ENCODE assay signal across 9 mouse cellular contexts in the genomic region with DNA sequence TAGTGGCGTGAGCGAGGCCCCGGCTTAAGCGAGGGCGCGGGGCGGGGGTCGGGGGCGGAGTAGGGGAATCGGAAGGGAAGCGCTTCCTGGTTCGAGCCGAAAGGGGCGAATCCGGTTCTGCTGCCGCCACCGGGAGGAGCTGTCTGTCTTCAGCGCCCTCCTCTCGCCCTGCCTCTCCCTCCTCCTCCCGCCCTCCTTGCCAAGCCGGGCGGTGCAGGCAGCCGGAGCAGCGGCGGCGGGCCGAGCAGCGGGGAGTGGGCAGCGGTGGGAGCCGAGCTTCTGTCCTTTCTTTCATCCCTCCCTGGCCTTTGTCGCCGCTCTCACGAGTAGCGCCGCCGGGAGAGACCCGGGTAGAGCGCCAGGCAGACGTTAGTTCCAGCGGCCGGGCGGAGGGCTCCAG. TPM values are rescaled to one million over a fixed set of nuclear protein-coding genes. Genes with fewer than 3 reads are reported as not detected.
DNase-seq lines count a peak whose midpoint lies in the region; ATAC-seq and TF ChIP-seq lines count a peak whose summit lies in the region.
"Had no signal": no experiment of that assay in that cellular context is flagged by ENCODE, and none has a peak within 500 bp of the region (broad histone marks: within the 10 kb centered on the region; RNA-seq: fewer than 3 reads in every experiment).

No protein-coding gene starts in this region.

- ATAC-seq in kidney, embryonic 14.5 days (ENCODE audit: low FRiP score, low TSS enrichment): 0 out of 2 replicates have a peak, but pooled peaks have one; percentile 36
- peak; percentile 77 for ATAC-seq in forebrain, embryonic 16.5 days
- peak; percentile 55 for ATAC-seq in hindbrain, embryonic 16.5 days
- ATAC-seq in limb, embryonic 14.5 days (ENCODE audit: low FRiP score, low read depth): no peak

- peak overlapping the region; percentile 44; the same call in 1 of the 2 replicates for H3K9ac ChIP-seq in kidney, embryonic 14.5 days (ENCODE audit: low read depth, low read length)
- peak overlapping the region; percentile 79 for H3K9ac ChIP-seq in forebrain, embryonic 16.5 days (replicated peaks; ENCODE audit: low read depth, low read length)
- H3K9ac ChIP-seq in hindbrain, embryonic 16.5 days (ENCODE audit: low read depth, low read length): peak overlapping the region; percentile 85
- H3K9ac ChIP-seq in limb, embryonic 14.5 days (ENCODE audit: low read depth, low read length, severe bottlenecking): peak overlapping the region; percentile 31; the same call in 1 of the 2 replicates

- peaks cover 12% of the 10 kb centered on the region; the same call in 1 of the 2 replicates for H3K4me1 ChIP-seq in kidney, embryonic 14.5 days (ENCODE audit: control insufficient read depth, insufficient read depth, low read length)
- H3K4me1 ChIP-seq in forebrain, embryonic 16.5 days (replicated peaks; ENCODE audit: control insufficient read depth, insufficient read depth, low read length): peaks cover 67% of the 10 kb centered on the region
- peaks cover 38% of the 10 kb centered on the region for H3K4me1 ChIP-seq in hindbrain, embryonic 16.5 days (ENCODE audit: control insufficient read depth, insufficient read depth, low read depth, low read length)
- H3K4me1 ChIP-seq in limb, embryonic 14.5 days (ENCODE audit: control insufficient read depth, insufficient read depth, low read length): peaks cover 12% of the 10 kb centered on the region

- H3K4me3 ChIP-seq in kidney, embryonic 14.5 days (ENCODE audit: low read length): peak overlapping the region; percentile 51
- peak overlapping the region; percentile 58 for H3K4me3 ChIP-seq in forebrain, embryonic 16.5 days (replicated peaks; ENCODE audit: low read length)
- peak overlapping the region; percentile 71 for H3K4me3 ChIP-seq in hindbrain, embryonic 16.5 days (ENCODE audit: low read length)
- peak overlapping the region; percentile 43 for H3K4me3 ChIP-seq in limb, embryonic 14.5 days (replicated peaks; ENCODE audit: low read length)

- no peak for DNase-seq in kidney, postnatal 25 days
- peak; percentile 87 for DNase-seq in cerebellum, adult 11-12 months
- DNase-seq in limb, embryonic 14.5 days (ENCODE audit: low spot score): peak; percentile 57
- peak; percentile 81 for DNase-seq in retina, embryonic 14.5 days (ENCODE audit: low spot score)
- no peak for DNase-seq in gastrocnemius, postnatal 36 days

- peak overlapping the region; percentile 79 for H3K4me2 ChIP-seq in kidney, embryonic 14.5 days (replicated peaks; ENCODE audit: low read depth, low read length)
- H3K4me2 ChIP-seq in forebrain, embryonic 16.5 days (ENCODE audit: low read length): peak overlapping the region; percentile 68
- peak overlapping the region; percentile 91 for H3K4me2 ChIP-seq in hindbrain, embryonic 16.5 days (ENCODE audit: low read length)
- H3K4me2 ChIP-seq in limb, embryonic 14.5 days (replicated peaks; ENCODE audit: low read depth, low read length, severe bottlenecking): peak overlapping the region; percentile 74

- no peak overlapping the region; the same call in 1 of the 2 replicates for H3K27ac ChIP-seq in kidney, embryonic 14.5 days (ENCODE audit: low read depth, low read length)
- H3K27ac ChIP-seq in forebrain, embryonic 16.5 days (ENCODE audit: low read length): peak overlapping the region; percentile 93
- peak overlapping the region; percentile 94 for H3K27ac ChIP-seq in hindbrain, embryonic 16.5 days (ENCODE audit: low read depth, low read length)
- no peak overlapping the region for H3K27ac ChIP-seq in limb, embryonic 14.5 days (replicated peaks; ENCODE audit: low read depth, low read length)

- peaks cover 64% of the 10 kb centered on the region for H3K27me3 ChIP-seq in kidney, embryonic 14.5 days (ENCODE audit: control insufficient read depth, insufficient read depth, low read length)
- peaks cover 9% of the 10 kb centered on the region; the same call in 1 of the 2 replicates for H3K27me3 ChIP-seq in forebrain, embryonic 16.5 days (replicated peaks; ENCODE audit: control insufficient read depth, insufficient read depth, low read length)
- no peaks in the 10 kb centered on the region for H3K27me3 ChIP-seq in hindbrain, embryonic 16.5 days (replicated peaks; ENCODE audit: control insufficient read depth, insufficient read depth, low read length)
- H3K27me3 ChIP-seq in limb, embryonic 14.5 days (ENCODE audit: control insufficient read depth, insufficient read depth, low read length): peaks cover 54% of the 10 kb centered on the region

- no peaks in the 10 kb centered on the region for H3K9me3 ChIP-seq in kidney, embryonic 14.5 days (ENCODE audit: control insufficient read depth, low read length)
- no peaks in the 10 kb centered on the region for H3K9me3 ChIP-seq in forebrain, embryonic 16.5 days (ENCODE audit: control insufficient read depth, low read length)
- no peaks in the 10 kb centered on the region for H3K9me3 ChIP-seq in hindbrain, embryonic 16.5 days (ENCODE audit: control insufficient read depth, low read length)
- H3K9me3 ChIP-seq in limb, embryonic 14.5 days (ENCODE audit: control insufficient read depth, low read length): no peaks in the 10 kb centered on the region

- TF ChIP-seq POLR2A in limb, embryonic 14.5 days (IDR thresholded peaks at IDR 0.05; ENCODE audit: borderline replicate concordance, extremely low read depth, insufficient read depth, insufficient read length): no peak

- 1% methylated on average over 39 of the region's 42 CpGs for WGBS in kidney, embryonic 14.5 days
- WGBS in forebrain, embryonic 16.5 days: under 1% methylated on average over 28 of the region's 42 CpGs
- WGBS in hindbrain, embryonic 16.5 days: under 1% methylated on average over 38 of the region's 42 CpGs
- under 1% methylated on average over 34 of the region's 42 CpGs for WGBS in limb, embryonic 14.5 days

- no peaks in the 10 kb centered on the region for H3K36me3 ChIP-seq in kidney, embryonic 14.5 days (ENCODE audit: control insufficient read depth, insufficient read depth, low read length)
- H3K36me3 ChIP-seq in forebrain, embryonic 16.5 days (ENCODE audit: control insufficient read depth, insufficient read depth): no peaks in the 10 kb centered on the region
- H3K36me3 ChIP-seq in hindbrain, embryonic 16.5 days (ENCODE audit: control insufficient read depth, insufficient read depth, low read length): no peaks in the 10 kb centered on the region
- H3K36me3 ChIP-seq in limb, embryonic 14.5 days (ENCODE audit: control insufficient read depth, insufficient read depth, low read length): no peaks in the 10 kb centered on the region
- H3K36me3 ChIP-seq: G1E had no signal

- intact Hi-C loops in gastrocnemius, postnatal 36 days (cut with DNase I): no loop called here

RNA-seq across cellular contexts. Expression of a gene that starts 3.9 kb away (rescaled TPM):
- 9.7 and 12.0 TPM in 2 replicates for polyA plus RNA-seq in kidney, embryonic 14.5 days (2014; fragmentation: Nextera tagmentation; extraction: Ambion mirVana)
- polyA plus RNA-seq in forebrain, embryonic 16.5 days (2015; fragmentation: Nextera tagmentation; extraction: Ambion mirVana): 915 and 954 TPM in 2 replicates
- polyA plus RNA-seq in hindbrain, embryonic 16.5 days (2015; fragmentation: Nextera tagmentation; extraction: Ambion mirVana): 851 and 939 TPM in 2 replicates
- 11.5 and 15.3 TPM in 2 replicates for polyA plus RNA-seq in limb, embryonic 14.5 days (2012; rRNA removed)
- 9.3 and 9.8 TPM in 2 replicates for polyA plus RNA-seq in limb, embryonic 14.5 days (2014; fragmentation: Nextera tagmentation; extraction: Ambion mirVana)
- under 1 TPM in 1 of 2 experiments, not detected in 1; 0.38 TPM for total RNA-seq in gastrocnemius, postnatal 36 days (2021)
- total RNA-seq: G1E had no signal
- polyA plus RNA-seq: G1E had no signal

Comparison
In these comparisons a context has a peak if more than half of its experiments do, and no peak if none do; other contexts are left out.
1. H3K27ac ChIP-seq: peak in forebrain, embryonic 16.5 days (single experiment) and hindbrain, embryonic 16.5 days (single experiment); none in kidney, embryonic 14.5 days (single experiment) and limb, embryonic 14.5 days (single experiment).
2. H3K9ac ChIP-seq: peak in every context shown above with its lines; median percentile 85 in hindbrain, embryonic 16.5 days; 79 in forebrain, embryonic 16.5 days; 44 in kidney, embryonic 14.5 days; 31 in limb, embryonic 14.5 days.
3. DNase-seq: peak in cerebellum, adult 11-12 months (single experiment), limb, embryonic 14.5 days (single experiment) and retina, embryonic 14.5 days (single experiment); none in kidney, postnatal 25 days (0 of 2) and gastrocnemius, postnatal 36 days (0 of 2).
4. RNA of a gene that starts 3.9 kb away (polyA plus RNA-seq): 915 to 954 TPM in forebrain, embryonic 16.5 days and 851 to 939 TPM in hindbrain, embryonic 16.5 days; 9.3 to 15.3 TPM in limb, embryonic 14.5 days and 9.7 to 12.0 TPM in kidney, embryonic 14.5 days; every median in the first group is over 10 times any median in the second.
5. Peak in every context shown above with its lines, with median percentiles within 50 percentile points of each other: H3K4me2 ChIP-seq and H3K4me3 ChIP-seq.